Mouse (Mus musculus) brown adipose tissue, adult 24 weeks (tissue): ENCODE data around the gene Rnf2. TPM values are rescaled to one million over a fixed set of nuclear protein-coding genes. Genes with fewer than 3 reads are reported as not detected.
"Not testable (repeated sequence)": the region's sequence is repeated elsewhere in the genome, so short reads cannot be mapped to it uniquely, and the experiment has no call there.

Experiments
- H3K27ac ChIP-seq: fragments of 200-500 bp; replicated peaks from 2 replicates; pipeline ENCODE4 v1.5.1; 2012; ENCODE audit warnings: low read depth, mild to moderate bottlenecking, low read length
- H3K4me1 ChIP-seq: fragments of 200-500 bp; 2 replicates; pipeline ENCODE4 v1.6.1; 2012; ENCODE audit warnings: low read length, mixed read lengths; ENCODE audit not compliant: control insufficient read depth, insufficient read depth, insufficient read length
- H3K4me3 ChIP-seq: fragments of 200-500 bp; 2 replicates; pipeline ENCODE4 v1.5.1; 2012; ENCODE audit warnings: low read depth, mild to moderate bottlenecking, low read length, moderate library complexity; ENCODE audit not compliant: insufficient read depth
- polyA plus RNA-seq: library from polyadenylated mRNA; stranded (reverse); fragments of >200 nt; gene quantifications from 2 replicates; pipeline ENCODE4 v1.2.4, GENCODE M21; 2012; ENCODE audit not compliant: missing spikeins, insufficient read depth, insufficient read length

The Rnf2 gene
- polyA plus RNA-seq, 1 experiment = 13.0 TPM

- peaks cover 16% of the 10 kb centered on the region for H3K4me1 ChIP-seq
- H3K27ac ChIP-seq = no peak overlapping the region
- no peak overlapping the region for H3K4me3 ChIP-seq
Measured at GRCm38 (mm10) chr1:151497942-151498341, 2.8 kb downstream of the Rnf2 start.

GRCm38 (mm10) chr1:151497028-151497427 lies 3.7 kb downstream of the Rnf2 start:
- no peak overlapping the region for H3K27ac ChIP-seq
- H3K4me1 ChIP-seq = peaks cover 18% of the 10 kb centered on the region
- H3K4me3 ChIP-seq = no peak overlapping the region

GRCm38 (mm10) chr1:151495635-151496285 lies 5.0 kb downstream of the Rnf2 start:
- Histone ChIP-seq H3K4me1 (peaks cover 23% of the 10 kb centered on the region), H3K4me3 (no peak overlapping the region), H3K27ac (no peak overlapping the region)

DNA sequence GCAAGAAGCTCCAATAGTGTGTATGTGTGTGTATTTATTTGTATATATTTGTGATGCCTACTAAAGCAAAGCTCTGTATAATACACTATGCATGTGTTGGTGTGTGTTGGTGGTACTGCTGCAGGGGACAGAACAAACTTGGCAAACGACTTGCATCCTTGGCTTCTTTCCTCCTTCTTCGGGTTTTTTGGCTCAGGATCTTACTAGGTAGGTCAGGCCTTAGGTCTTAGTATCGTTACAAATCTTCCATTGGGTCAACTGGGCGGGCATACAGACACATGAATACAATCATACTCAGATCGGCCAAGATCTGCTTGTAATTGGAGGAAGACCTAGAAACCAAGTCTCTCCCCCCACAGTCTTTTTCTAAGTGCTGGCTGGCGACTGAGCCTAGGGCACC lies 6.0 kb downstream of the Rnf2 start:
- no peak overlapping the region for H3K27ac ChIP-seq
- no peak overlapping the region for H3K4me3 ChIP-seq
- H3K4me1 ChIP-seq = peaks cover 25% of the 10 kb centered on the region

- peaks cover 25% of the 10 kb centered on the region for H3K4me1 ChIP-seq
- no peak overlapping the region for H3K4me3 ChIP-seq
- no peak overlapping the region for H3K27ac ChIP-seq
Measured at GRCm38 (mm10) chr1:151493826-151494225, 6.9 kb downstream of the Rnf2 start.

DNA sequence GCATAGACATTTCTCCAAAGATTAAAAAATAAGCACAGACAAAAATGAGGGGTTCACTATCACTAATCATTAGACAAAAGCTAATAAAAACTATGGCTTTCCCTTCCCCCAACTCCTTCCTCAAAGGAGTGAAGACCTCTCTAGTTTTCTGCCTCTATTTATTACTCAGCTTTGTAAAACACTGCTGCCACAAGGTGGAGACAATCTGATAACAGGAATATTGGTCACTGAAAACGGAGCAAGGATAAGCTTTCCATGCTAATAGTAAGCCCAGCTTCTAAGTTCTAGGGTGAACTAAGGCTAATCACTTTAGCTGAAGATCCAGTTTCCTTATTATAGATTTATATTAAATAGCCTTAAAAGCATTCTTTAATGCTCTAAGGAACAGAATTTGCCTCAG lies 8.3 kb downstream of the Rnf2 start:
- H3K4me3 ChIP-seq = no peak overlapping the region
- peaks cover 21% of the 10 kb centered on the region for H3K4me1 ChIP-seq
- H3K27ac ChIP-seq = no peak overlapping the region

DNA sequence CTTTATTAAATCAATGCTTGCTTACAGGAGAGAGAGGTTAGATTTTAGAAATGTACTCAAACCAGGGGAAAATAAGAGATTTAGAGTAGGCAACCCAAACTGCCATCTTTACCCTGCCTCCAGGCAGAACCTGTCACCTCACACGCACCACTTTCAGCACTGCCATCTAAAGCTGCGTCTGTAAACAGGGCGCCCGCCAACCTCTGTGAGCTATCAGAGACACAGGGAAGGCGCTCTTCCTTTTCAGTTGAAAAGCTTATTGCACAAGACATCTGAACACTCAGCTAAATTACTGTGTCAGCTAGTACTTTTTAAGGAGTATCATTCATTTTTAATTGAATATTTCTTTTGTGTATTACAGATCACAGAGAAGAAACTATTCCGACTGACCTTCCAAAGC lies 10.9 kb downstream of the Rnf2 start:
- H3K4me1 ChIP-seq = peaks cover 14% of the 10 kb centered on the region
- no peak overlapping the region for H3K27ac ChIP-seq
- H3K4me3 ChIP-seq = no peak overlapping the region

DNA sequence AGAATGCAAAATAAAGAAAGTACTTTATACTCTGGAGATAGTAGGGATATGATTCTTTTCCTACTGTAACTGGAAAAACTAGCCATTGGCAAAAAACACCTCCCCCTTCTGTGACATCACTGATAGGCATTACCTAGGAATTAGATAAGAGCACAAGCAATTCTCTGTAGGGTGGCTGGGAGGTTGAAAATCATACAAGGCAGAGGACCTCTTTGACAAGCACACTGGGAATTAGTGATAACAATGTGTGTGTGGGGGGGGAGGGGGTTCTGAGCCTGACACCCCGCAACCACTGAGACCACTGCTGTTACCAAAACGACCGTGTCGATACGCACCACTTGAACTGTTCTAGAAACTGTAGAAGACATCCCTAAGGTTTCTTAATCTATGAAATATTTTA lies 16.0 kb downstream of the Rnf2 start:
- no peak overlapping the region for H3K4me3 ChIP-seq
- H3K27ac ChIP-seq = no peak overlapping the region
- no peaks in the 10 kb centered on the region for H3K4me1 ChIP-seq

GRCm38 (mm10) chr1:151483568-151483967 lies 17.2 kb downstream of the Rnf2 start:
- H3K27ac ChIP-seq = no peak overlapping the region
- no peaks in the 10 kb centered on the region for H3K4me1 ChIP-seq
- no peak overlapping the region for H3K4me3 ChIP-seq

DNA sequence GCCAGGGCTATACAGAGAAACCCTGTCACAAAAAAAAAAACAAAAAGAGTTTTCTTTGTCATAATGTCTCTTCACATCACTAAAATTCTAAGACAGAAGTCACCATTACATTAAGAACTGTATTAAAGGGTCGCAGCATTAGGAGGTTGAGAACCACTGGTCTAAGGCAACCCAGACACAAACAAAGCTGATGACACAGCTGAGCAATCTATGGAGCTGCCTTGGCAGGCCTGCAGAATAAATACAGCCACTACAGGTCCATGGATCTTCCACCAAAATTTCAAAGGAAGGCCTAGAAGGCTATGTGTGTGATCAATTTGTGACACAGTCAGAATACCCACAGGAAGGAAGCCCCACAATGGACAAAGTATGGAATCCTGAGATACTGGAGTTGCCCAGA lies 18.3 kb downstream of the Rnf2 start:
- Histone ChIP-seq H3K4me1 (no peaks in the 10 kb centered on the region), H3K27ac (no peak overlapping the region), H3K4me3 (no peak overlapping the region)

- not testable (repeated sequence) for H3K4me1 ChIP-seq, H3K4me3 ChIP-seq, H3K27ac ChIP-seq
Measured at GRCm38 (mm10) chr1:151472386-151472785, 28.4 kb downstream of the Rnf2 start.

DNA sequence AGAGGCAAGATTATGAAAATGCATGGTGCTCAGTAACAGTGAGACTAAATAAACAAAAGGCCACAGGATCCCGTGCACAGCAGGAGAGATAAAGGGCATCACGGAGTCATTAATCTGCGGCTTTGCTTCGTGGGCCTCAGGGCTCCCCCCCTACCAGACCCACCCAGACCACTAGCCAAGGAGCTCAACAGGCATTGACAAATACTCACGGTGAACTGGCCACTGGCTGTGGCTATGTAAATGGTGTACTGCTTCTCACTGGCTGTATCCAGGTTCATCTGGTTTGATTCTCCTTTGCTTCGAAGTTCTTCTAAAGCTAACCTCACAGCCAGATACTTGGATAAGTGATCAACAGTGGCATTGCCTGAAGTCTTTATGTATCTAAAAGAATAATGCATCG lies 29.3 kb downstream of the Rnf2 start:
- Histone ChIP-seq H3K4me1 (no peaks in the 10 kb centered on the region), H3K27ac (no peak overlapping the region), H3K4me3 (no peak overlapping the region)

- no peak overlapping the region for H3K4me3 ChIP-seq
- no peaks in the 10 kb centered on the region for H3K4me1 ChIP-seq
- H3K27ac ChIP-seq = no peak overlapping the region
Measured at GRCm38 (mm10) chr1:151466571-151466970, 34.2 kb downstream of the Rnf2 start.

DNA sequence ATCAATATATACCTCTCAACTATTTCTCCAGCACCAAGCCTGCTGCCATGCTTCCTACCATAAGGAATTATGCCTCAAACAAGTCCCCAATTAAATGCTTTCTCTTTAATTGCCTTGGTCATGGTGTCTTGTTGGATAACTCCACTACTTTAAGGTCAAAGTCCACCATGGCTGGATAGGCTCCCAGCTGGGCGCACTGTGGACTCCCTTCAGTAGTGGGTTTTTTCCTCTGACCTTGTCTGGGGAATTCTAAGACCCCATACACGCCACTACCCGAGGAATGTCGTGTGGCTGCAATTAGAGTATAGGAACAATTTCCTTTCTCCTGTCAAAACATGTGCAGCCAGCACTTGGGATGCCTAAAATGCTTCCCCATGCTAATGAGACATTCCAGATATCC lies 35.8 kb downstream of the Rnf2 start:
- H3K27ac ChIP-seq = no peak overlapping the region
- no peaks in the 10 kb centered on the region for H3K4me1 ChIP-seq
- H3K4me3 ChIP-seq = no peak overlapping the region

- H3K4me1 ChIP-seq = no peaks in the 10 kb centered on the region
- H3K4me3 ChIP-seq = no peak overlapping the region
- H3K27ac ChIP-seq = no peak overlapping the region
Measured at GRCm38 (mm10) chr1:151461265-151461664, 39.5 kb downstream of the Rnf2 start.

DNA sequence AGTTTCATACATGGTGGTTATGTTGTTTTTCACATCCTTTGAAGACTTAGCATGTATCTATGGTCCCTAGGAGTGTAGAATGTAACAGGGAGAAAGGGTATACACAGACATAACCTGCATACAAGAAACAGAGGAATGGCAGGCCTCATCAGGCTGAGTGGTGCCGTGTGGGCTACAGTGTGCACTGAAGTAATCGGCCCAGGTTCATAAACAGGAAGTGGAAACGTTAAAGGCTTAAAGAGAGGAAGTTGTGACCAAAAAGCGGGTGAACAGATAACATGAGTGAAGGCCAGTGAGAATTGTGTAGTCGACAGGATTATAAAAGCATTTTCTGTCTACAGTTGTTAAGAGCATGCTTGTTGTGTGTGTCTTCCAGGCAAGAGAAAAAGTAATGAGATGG lies 43.7 kb downstream of the Rnf2 start:
- no peaks in the 10 kb centered on the region for H3K4me1 ChIP-seq
- H3K4me3 ChIP-seq = no peak overlapping the region
- H3K27ac ChIP-seq = no peak overlapping the region

GRCm38 (mm10) chr1:151451946-151452345 lies 48.8 kb downstream of the Rnf2 start:
- no peaks in the 10 kb centered on the region for H3K4me1 ChIP-seq
- no peak overlapping the region for H3K4me3 ChIP-seq
- H3K27ac ChIP-seq = no peak overlapping the region
